Mouse (Mus musculus) hindbrain, embryonic 14.5 days (tissue): ENCODE measurements around the gene A630023A22Rik. TPM values are rescaled to one million over a fixed set of nuclear protein-coding genes. Genes with fewer than 3 reads are reported as not detected.

Source experiments
- ATAC-seq: fragments of 200-750 bp; cut with Nextera tagmentation; 2 replicates; pipeline ENCODE4 v1.8.0; 2017; ENCODE audit warnings: moderate number of reproducible peaks, mild to moderate bottlenecking, moderate TSS enrichment, moderate library complexity; ENCODE audit not compliant: low FRiP score
- DNase-seq: peaks from one replicate; pipeline ENCODE4 v3.0.0-alpha.2; 2015; ENCODE audit warnings: low spot score
- H3K27ac ChIP-seq: fragments of 300-500 bp; sonication (generic); 2 replicates; pipeline ENCODE4 v1.5.1; 2014; ENCODE audit warnings: mild to moderate bottlenecking, moderate library complexity
- H3K27me3 ChIP-seq: fragments of 300-500 bp; sonication (generic); 2 replicates; pipeline ENCODE4 v1.6.1; 2014; ENCODE audit warnings: mild to moderate bottlenecking, low read length, mixed read lengths; ENCODE audit not compliant: control insufficient read depth, insufficient read depth
- H3K36me3 ChIP-seq: fragments of 300-500 bp; sonication (generic); replicated peaks from 2 replicates; pipeline ENCODE4 v1.6.1; 2014; ENCODE audit not compliant: control insufficient read depth, insufficient read depth
- H3K4me1 ChIP-seq: fragments of 300-500 bp; sonication (generic); replicated peaks from 2 replicates; pipeline ENCODE4 v1.6.1; 2014; ENCODE audit warnings: antibody characterized with exemption, low read length, mixed read lengths; ENCODE audit not compliant: control insufficient read depth, insufficient read depth
- H3K4me2 ChIP-seq: fragments of 300-500 bp; sonication (generic); replicated peaks from 2 replicates; pipeline ENCODE4 v1.6.1; 2014; ENCODE audit warnings: mild to moderate bottlenecking, moderate library complexity
- H3K4me3 ChIP-seq: fragments of 300-500 bp; sonication (generic); replicated peaks from 2 replicates; pipeline ENCODE4 v1.5.1; 2014; ENCODE audit warnings: mild to moderate bottlenecking, low read length
- H3K9ac ChIP-seq: fragments of 300-500 bp; sonication (generic); 2 replicates; pipeline ENCODE4 v1.6.1; 2014
- H3K9me3 ChIP-seq: fragments of 300-500 bp; sonication (generic); 2 replicates; pipeline ENCODE4 v1.6.1; 2016; ENCODE audit warnings: low read length; ENCODE audit not compliant: control insufficient read depth
- WGBS: fragments of 180-500 bp; shearing (Covaris S2); extraction: QIAGEN DNeasy Blood & Tissue Kit; methylation state at CpG from one replicate; pipeline ENCODE4 v1.1.7; 2014; 5-methylcytosine and 5-hydroxymethylcytosine counted together
- polyA plus RNA-seq: library from polyadenylated mRNA; unstranded; fragments of >200 nt; fragmentation: Nextera tagmentation; extraction: Ambion mirVana; gene quantifications from 2 replicates; pipeline ENCODE4 v1.2.1, GENCODE M21; 2014

The A630023A22Rik gene
- polyA plus RNA-seq, 1 experiment from 2014 or later: not detected

DNA sequence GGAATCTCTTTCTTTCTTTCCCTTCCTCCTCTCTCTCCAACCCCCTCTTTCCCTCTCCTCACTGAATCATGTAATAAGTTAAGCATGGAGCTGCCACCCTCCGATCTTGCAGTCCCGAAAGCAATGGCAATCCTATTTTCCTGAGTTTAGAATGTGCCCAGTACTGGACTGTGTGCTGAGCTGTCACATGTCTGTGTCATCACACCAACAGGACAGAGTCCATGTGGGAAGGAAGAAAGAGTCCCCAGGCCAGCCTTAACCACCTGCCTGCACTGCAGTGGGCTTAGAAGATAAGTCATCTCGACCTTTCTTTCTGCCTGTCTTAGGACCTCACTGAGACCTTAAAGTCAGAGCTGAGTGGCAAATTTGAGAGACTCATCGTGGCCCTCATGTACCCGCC is 11.1 kb downstream of the A630023A22Rik start:
- no peak overlapping the region for H3K27ac ChIP-seq
- H3K36me3 ChIP-seq: no peaks in the 10 kb centered on the region
- H3K4me3 ChIP-seq: no peak overlapping the region
- no peaks in the 10 kb centered on the region for H3K27me3 ChIP-seq
- ATAC-seq (no peak), DNase-seq (no peak)
- H3K4me1 ChIP-seq: no peaks in the 10 kb centered on the region
- H3K9ac ChIP-seq: no peak overlapping the region
- 93% methylated on average over 5 of the region's 5 CpGs for WGBS
- H3K4me2 ChIP-seq: no peak overlapping the region
- H3K9me3 ChIP-seq: no peaks in the 10 kb centered on the region

DNA sequence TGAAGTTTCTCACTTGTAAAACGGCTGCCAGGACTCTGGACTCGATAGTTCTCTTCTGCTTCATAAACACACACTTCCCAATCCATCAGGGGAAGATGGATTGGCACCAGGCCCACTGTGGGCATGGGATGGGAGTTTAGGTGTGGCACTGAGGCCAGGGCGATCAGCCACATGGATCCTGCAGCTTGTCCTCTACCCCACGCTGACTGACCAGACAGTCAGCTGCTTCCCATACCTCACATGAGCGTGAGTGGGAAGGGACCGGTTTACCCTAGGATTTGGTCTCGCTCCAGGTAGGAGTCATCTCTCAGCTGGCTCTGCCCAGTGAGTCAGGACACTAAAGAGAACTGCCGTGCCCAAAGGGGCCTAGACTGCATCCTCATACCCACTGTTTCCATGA is 12.8 kb downstream of the A630023A22Rik start:
- Histone ChIP-seq H3K36me3 (no peaks in the 10 kb centered on the region), H3K4me1 (no peaks in the 10 kb centered on the region), H3K9me3 (no peaks in the 10 kb centered on the region), H3K27ac (no peak overlapping the region), H3K4me3 (no peak overlapping the region), H3K4me2 (no peak overlapping the region), H3K27me3 (no peaks in the 10 kb centered on the region), H3K9ac (no peak overlapping the region)
- no peak for ATAC-seq
- no peak for DNase-seq
- WGBS: 89% methylated on average over 8 of the region's 8 CpGs

DNA sequence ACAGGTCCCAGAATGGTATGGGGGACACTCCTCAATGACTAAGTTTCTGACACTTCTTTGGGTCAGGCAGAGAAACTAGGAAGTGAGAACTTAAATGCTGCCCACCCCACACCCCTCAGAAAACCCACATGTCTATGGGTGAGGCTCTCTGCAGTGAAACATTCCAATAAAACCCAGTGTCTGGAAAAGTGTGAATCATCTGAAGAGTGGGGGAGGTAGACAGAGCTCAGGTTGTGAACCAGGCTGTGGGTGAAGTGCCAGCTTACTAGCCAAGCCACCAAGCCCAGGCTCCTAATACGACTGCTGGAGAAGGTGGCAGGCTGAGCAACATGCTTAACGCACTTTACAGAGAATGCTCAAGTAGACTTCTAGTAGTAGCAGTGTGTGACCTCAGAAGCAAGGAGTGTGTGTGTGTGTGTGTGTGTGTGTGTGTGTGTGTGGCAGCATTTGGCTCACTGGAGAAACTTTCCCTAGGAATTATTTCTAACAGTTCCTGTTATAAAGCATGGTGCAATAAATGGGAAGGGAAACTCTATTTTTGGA is 14.6 kb downstream of the A630023A22Rik start:
- 96% methylated on average over 2 of the region's 2 CpGs for WGBS
- no peak for ATAC-seq
- Histone ChIP-seq H3K4me2 (no peak overlapping the region), H3K9ac (no peak overlapping the region), H3K4me1 (no peaks in the 10 kb centered on the region), H3K9me3 (no peaks in the 10 kb centered on the region), H3K4me3 (no peak overlapping the region), H3K27me3 (no peaks in the 10 kb centered on the region), H3K36me3 (no peaks in the 10 kb centered on the region), H3K27ac (no peak overlapping the region)
- no peak for DNase-seq

DNA sequence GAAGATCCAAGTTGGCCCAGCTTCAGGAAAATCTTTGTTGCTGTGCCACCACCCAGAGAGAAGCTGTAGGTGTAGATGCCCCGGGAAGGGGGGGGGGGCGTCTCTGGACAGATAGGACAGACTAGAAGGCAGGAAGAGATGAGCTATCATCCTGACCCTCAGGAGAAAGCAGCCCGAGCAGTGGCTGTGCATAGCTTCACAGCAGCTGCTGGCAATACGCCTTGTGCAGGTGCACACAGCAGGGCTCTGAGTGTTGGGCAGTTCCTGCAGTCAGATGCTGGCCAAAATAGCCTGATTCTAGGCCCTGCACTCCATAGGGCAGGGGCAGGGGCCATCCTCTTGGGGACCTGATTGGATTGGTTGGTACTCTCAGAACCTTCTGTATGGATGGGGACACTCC is 15.7 kb downstream of the A630023A22Rik start:
- Histone ChIP-seq H3K27ac (no peak overlapping the region), H3K4me3 (no peak overlapping the region), H3K27me3 (no peaks in the 10 kb centered on the region), H3K36me3 (no peaks in the 10 kb centered on the region), H3K9ac (no peak overlapping the region), H3K4me2 (no peak overlapping the region), H3K4me1 (no peaks in the 10 kb centered on the region), H3K9me3 (no peaks in the 10 kb centered on the region)
- ATAC-seq (no peak), DNase-seq (no peak)
- 79% methylated on average over 4 of the region's 4 CpGs for WGBS

DNA sequence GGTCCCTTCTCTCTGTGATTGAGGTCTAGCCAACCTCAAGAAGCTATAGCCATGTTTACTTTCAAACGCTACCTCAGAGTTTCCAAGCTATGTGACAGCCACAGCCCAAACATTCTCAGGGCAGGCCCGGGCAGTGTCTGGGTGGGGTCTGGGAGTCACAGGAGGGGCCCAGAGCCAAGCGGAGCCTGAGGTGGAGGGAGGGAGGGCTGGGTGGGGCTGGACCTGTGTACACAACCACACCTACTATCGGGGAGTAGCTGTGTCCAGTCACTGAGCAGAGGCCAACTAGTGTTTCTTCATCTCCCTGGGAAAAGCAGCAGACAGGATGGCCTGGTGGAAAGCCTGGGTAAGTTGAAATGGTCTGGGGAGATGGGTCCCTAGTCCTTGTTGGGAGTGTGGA is 16.8 kb downstream of the A630023A22Rik start, which contains the start of gene Anxa8:
TSS of gene Anxa8 (plus strand) at position 251 of the 400 bp plus-strand sequence.
- ATAC-seq (no peak), DNase-seq (no peak)
- Histone ChIP-seq H3K27me3 (no peaks in the 10 kb centered on the region), H3K4me1 (no peaks in the 10 kb centered on the region), H3K4me2 (no peak within 1 kb of the TSS), H3K36me3 (no peaks in the 10 kb centered on the region), H3K9ac (no peak within 1 kb of the TSS), H3K4me3 (no peak within 1 kb of the TSS), H3K9me3 (no peaks in the 10 kb centered on the region), H3K27ac (no peak within 1 kb of the TSS)
- 75% methylated on average over 4 of the region's 4 CpGs for whole genome bisulfite sequencing

DNA sequence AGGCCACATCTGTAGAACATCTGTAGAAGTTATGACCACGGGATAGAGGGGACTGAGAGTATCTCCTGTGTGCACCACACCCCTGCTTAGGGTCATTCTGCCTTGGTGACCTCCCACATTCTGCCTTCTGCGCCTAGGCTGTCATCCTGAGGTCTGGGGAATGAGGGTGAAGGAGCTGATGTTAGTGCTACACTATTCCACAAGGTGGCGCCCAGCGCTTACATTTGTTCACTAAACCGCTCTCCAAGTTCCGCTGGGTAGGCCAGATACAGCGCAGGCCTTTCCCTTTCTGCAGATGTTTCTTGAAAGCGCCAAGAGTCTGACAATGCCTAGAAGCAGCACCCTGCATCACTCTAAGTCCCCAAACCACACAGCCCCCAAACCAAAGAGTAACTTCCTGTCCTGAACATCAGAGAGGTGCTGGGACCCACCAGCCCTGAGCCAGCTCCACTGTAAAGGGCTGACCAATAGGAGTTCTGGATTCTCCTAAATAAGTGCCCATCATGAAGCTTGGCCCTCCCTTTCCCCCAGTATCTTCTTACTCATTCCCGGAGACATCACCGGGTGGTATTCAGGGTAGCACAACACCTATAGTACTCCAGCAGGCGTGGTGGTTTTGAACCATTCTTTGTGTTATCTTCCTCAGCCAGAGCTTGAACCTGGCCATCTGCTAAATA is 22.1 kb downstream of the A630023A22Rik start:
- H3K36me3 ChIP-seq: no peaks in the 10 kb centered on the region
- H3K4me2 ChIP-seq: no peak overlapping the region
- DNase-seq (peak; percentile 92), ATAC-seq (peak; percentile 82; the same call in 1 of the 2 replicates)
- no peak overlapping the region for H3K4me3 ChIP-seq
- H3K9me3 ChIP-seq: no peaks in the 10 kb centered on the region
- H3K27ac ChIP-seq: no peak overlapping the region
- H3K27me3 ChIP-seq: no peaks in the 10 kb centered on the region
- WGBS: 12% methylated on average over 11 of the region's 11 CpGs
- H3K4me1 ChIP-seq: no peaks in the 10 kb centered on the region
- no peak overlapping the region for H3K9ac ChIP-seq

DNA sequence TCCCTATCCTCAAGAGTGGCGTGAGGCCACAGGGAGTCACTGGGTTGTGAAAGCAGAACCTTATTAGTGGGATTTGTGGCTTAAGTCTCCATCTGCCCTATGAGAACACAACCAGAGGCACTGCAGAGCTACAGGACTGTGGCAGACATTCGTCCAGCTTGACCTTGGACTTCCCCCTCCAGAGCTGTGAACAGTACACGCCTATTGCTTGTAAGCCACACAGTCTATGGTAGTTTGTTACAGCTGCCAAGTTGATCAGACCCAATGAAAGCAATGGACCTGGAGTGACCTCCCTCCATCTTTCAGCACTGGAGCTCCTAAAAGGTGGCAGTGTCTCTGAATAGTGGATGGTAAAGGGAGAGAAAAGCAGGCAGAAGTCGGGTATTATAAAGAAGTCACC is 24.3 kb downstream of the A630023A22Rik start:
- H3K4me1 ChIP-seq: no peaks in the 10 kb centered on the region
- H3K27me3 ChIP-seq: no peaks in the 10 kb centered on the region
- 71% methylated on average over 4 of the region's 4 CpGs for WGBS
- H3K9ac ChIP-seq: no peak overlapping the region
- DNase-seq (no peak), ATAC-seq (no peak)
- H3K4me3 ChIP-seq: no peak overlapping the region
- H3K27ac ChIP-seq: no peak overlapping the region
- H3K4me2 ChIP-seq: no peak overlapping the region
- H3K36me3 ChIP-seq: no peaks in the 10 kb centered on the region
- H3K9me3 ChIP-seq: no peaks in the 10 kb centered on the region

DNA sequence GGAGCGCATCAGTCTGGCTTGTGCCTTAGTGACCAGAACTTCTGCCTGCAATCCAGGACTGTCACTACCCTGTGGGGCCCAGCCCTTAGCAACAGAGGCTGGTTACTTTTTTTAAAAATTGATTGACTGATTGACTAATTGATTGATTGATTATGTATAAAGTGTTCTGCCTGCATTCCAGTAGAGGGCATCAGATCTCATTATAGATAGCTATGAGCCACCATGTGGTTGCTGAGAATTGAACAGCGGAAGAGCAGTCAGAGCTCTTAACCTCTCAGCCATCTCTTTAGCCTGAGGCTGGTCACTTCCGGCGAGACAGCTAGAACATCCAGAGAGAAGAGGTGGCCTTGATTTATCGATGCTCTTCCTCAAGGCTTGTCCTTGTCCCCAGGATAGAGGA is 25.3 kb downstream of the A630023A22Rik start:
- ATAC-seq (no peak), DNase-seq (no peak)

DNA sequence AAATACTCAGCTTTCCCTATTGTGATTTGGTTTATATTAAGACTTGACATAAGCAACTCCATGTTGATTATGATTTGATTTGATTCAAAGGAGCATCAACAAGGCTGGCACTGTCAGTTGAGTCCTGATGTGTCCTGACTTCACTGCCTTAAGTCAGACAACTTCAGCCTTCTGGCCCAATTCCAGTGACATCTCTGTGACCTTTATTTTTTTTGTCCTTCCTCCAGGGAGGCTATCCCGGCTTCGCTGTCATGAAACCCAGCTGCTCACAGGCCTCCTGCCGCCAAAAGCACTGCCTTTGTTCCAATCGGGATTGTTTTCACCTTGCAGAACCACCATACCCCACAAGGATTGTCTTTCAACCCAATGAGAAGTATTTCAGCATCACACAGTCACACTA is 27.2 kb downstream of the A630023A22Rik start:
- H3K4me2 ChIP-seq: no peak overlapping the region
- H3K9ac ChIP-seq: no peak overlapping the region
- H3K27me3 ChIP-seq: no peaks in the 10 kb centered on the region
- DNase-seq (no peak), ATAC-seq (no peak)
- H3K4me1 ChIP-seq: no peaks in the 10 kb centered on the region
- WGBS: 18% methylated on average over 4 of the region's 4 CpGs
- no peak overlapping the region for H3K27ac ChIP-seq
- H3K9me3 ChIP-seq: no peaks in the 10 kb centered on the region
- no peaks in the 10 kb centered on the region for H3K36me3 ChIP-seq
- H3K4me3 ChIP-seq: no peak overlapping the region

More for the DNA sequence above, 25.3 kb downstream of the A630023A22Rik start:
- Histone ChIP-seq H3K4me1 (no peaks in the 10 kb centered on the region), H3K27ac (no peak overlapping the region), H3K9me3 (no peaks in the 10 kb centered on the region), H3K27me3 (no peaks in the 10 kb centered on the region), H3K4me2 (no peak overlapping the region), H3K9ac (no peak overlapping the region), H3K36me3 (no peaks in the 10 kb centered on the region), H3K4me3 (no peak overlapping the region)
- WGBS: 65% methylated on average over 5 of the region's 5 CpGs
